Mouse (Mus musculus) brain, embryonic 18.5 days (tissue): Measurements from ENCODE around the gene Tmem216.
"Not testable (repeated sequence)": the region's sequence is repeated elsewhere in the genome, so short reads cannot be mapped to it uniquely, and the experiment has no call there.

Experiments used
- DNase-seq: peaks from one replicate; pipeline ENCODE4 v3.0.0-alpha.2; 2012; ENCODE audit warnings: low read depth, low spot score

The Tmem216 gene

GRCm38 (mm10) chr19:10565217-10565616 is 9.2 kb upstream of the Tmem216 start:
- DNase-seq, result no peak

DNA sequence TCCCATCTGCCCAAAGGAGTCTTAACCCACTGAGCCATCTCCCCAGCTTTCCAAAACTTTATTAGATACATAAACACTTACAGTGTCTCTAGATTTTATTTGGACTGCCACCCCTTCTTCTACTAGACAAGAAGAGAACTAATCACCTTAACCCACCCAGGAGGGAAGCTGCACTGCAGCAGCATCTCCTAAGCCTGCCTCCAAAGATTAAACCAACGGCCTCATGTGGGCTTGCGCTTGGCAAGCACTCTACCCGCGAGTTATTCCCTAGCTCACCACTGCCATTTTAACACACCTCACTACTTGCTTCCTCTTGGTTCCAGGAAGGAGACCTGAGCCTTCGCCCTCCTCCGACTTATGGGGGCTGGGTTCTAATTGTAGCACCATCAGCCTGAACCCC is 8.2 kb upstream of the Tmem216 start:
- no peak for DNase-seq

GRCm38 (mm10) chr19:10562351-10562750 is 6.3 kb upstream of the Tmem216 start:
- no peak for DNase-seq

GRCm38 (mm10) chr19:10561558-10562314 is 5.7 kb upstream of the Tmem216 start:
- DNase-seq, result no peak

- no peak for DNase-seq
Observed at GRCm38 (mm10) chr19:10560108-10560507, 4.1 kb upstream of the Tmem216 start.

DNA sequence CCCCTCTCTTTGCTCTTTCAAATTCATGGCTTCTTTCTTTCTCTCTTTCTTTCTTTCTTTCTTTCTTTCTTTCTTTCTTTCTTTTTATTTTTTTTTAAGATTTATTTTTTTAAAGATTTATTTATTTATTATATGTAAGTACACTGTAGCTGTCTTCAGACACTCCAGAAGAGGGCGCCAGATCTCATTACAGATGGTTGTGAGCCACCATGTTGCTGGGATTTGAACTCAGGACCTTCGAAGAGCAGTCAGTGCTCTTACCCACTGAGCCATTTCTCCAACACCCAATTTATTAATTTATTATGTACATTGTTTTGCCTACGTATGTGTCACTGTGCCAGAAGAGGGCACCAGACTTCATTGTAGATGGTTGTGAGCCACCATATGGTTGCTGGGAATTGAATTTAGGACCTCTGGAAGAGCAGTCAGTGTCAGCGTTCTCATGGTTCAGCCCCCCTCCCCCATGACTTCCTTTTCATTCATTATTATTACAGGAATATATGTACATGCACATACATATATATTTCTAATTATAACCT is 1.9 kb upstream of the Tmem216 start:
- not testable (repeated sequence) for DNase-seq

DNA sequence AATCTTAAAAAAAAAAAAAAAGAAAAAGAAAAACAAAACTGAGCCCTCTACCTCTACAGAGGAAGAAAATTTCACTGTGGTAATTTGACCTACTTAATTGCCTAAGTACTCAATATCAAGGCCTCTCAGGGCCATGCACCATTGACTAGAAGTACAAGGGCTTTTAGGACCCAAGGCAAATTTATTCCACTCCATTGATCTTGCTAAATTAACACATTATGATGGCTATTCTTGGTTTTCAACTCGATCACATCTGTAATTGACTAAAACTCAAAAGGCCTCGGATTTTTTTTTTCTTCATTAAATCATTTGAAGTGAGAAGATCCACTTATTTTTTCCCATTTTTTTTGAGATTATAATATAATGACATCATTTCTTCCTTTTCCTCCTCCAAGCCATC is 1.4 kb upstream of the Tmem216 start:
- no peak for DNase-seq

DNA sequence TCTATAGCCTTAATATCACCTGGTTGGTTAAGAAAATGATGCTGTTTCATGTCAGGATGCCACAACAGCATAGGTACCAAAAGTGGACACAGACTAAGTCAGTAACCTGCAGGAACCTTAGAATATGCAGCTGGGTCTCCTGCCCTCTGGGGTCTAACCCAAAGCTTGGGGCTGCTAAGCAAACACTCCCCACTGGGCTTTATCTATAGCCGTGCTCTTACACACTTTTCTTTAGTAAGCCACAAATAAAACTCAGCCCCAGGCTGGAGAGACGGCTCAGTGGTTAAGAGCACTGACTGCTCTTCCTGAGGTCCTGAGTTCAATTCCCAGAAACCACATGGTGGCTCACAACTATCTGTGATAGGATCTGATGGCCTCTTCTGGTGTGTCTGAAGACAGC is 963 bp upstream of the Tmem216 start:
- no peak for DNase-seq

GRCm38 (mm10) chr19:10539454-10539853 is 16.6 kb downstream of the Tmem216 start:
- DNase-seq, result no peak

GRCm38 (mm10) chr19:10530082-10530481 is 26.0 kb downstream of the Tmem216 start:
- DNase-seq, result no peak

DNA sequence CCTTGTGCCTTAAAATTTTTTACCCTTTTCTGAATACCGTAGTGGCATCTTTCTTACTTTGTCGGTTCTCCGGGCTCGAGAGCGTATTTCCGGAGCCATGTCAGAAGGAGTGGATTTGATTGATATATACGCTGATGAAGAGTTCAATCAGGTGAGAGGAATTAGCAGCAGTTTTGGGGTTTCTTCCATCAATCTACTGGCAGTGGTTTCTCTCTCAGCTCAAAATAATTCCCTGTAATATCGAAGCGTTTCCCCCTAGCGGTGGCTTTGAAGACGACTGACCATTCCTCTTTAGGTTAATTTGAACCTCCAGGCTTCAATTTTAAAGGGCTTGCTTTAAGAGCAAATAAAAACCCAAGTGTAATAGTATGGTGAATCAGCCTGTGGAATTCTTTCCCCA is 30.1 kb downstream of the Tmem216 start, which contains the start of gene Sdhaf2:
Sdhaf2 (minus strand) TSS at position 233 of the 400 bp plus-strand sequence.
- peak; percentile 32 for DNase-seq

GRCm38 (mm10) chr19:10525106-10525901 is 30.7 kb downstream of the Tmem216 start, which contains the start of gene Cpsf7:
TSS of gene Cpsf7 (plus strand) at chr19:10525266.
- peak; percentile 81 for DNase-seq

DNA sequence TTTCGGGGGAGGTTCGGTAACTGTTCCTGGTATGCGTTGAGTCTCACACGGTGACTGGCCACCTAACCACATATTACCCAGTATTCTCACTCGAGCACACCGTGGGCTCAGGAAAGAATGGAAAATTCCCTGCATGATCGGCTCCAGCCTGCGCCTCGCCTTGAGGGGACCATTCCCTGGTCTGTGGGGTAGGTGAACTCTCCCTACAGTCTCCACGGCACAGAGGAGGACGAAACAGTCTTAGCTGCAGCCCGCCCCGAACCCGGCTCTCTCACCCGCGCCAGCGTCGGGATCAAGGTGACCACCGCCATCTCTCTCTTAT is 31.3 kb downstream of the Tmem216 start:
- no peak for DNase-seq

DNA sequence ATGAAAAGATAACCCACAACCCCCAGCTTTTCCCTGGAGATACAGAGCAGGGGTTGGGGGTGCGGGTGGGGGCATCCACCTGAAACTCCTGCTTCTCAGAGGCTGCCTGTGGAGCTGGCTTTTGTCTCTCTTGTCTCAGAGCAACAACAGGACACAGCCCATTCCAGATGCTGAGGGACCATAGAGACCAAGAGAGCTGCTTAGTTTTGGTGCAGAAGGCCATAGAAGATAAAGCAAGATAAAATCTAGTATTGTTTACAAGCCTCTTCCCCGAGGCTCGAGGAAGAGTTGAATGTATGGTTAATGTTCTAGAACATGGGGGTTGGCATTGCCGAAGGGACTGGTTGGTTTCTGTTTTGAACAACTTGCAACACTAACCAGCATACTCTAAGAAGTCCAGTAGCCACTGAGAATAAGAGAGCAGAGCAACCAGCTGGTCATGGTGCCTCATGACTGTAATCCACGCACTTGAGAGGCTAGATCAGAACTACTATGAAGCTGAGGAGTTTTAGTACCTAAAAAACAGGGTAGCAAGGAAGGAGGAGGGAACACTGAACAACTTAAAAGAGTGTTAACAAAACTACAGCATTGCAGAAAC is 32.5 kb downstream of the Tmem216 start:
- DNase-seq, result no peak

- DNase-seq, result no peak
Observed at GRCm38 (mm10) chr19:10521926-10522325, 34.1 kb downstream of the Tmem216 start.

DNA sequence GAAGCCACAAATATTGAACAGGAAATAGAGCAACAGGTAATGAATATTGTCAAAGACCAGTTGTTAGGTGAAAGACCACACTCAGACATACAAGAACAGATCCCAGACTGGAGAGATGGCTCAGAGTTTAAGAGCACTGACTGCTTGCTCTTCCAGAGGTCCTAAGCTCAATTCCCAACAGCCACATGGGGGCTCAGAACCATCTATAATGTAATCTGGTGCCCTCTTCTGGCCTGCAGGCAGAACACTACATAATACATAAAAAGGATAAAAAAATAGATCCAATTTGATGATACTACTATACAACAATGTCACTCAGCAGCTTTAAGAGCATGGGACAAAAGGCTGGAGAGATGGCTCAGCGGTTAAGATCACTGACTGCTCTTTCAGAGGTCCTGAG is 35.7 kb downstream of the Tmem216 start:
- no peak for DNase-seq

GRCm38 (mm10) chr19:10510759-10511330 is 45.2 kb downstream of the Tmem216 start:
- no peak for DNase-seq

DNA sequence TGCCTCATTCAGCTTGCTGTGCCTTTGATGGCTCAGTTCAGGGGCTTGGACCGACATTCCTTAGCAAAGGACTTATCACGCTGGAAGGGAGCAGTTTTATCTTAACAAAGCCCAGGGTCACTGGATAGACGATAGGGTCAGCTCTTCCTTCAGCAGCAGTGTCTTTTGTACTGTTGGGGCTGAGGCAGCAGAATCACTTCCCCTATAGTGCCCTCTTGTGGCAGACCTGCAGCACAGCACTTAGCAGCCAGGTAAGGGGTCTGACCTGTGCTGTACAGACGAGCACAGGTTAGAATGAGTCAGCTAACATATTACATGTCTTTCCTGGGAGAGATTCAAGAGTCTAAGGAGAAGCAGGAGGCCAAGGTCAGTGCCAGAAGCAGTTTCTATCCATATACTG is 53.5 kb downstream of the Tmem216 start:
- no peak for DNase-seq

- no peak for DNase-seq
Observed at GRCm38 (mm10) chr19:10500581-10500980, 55.5 kb downstream of the Tmem216 start.

DNA sequence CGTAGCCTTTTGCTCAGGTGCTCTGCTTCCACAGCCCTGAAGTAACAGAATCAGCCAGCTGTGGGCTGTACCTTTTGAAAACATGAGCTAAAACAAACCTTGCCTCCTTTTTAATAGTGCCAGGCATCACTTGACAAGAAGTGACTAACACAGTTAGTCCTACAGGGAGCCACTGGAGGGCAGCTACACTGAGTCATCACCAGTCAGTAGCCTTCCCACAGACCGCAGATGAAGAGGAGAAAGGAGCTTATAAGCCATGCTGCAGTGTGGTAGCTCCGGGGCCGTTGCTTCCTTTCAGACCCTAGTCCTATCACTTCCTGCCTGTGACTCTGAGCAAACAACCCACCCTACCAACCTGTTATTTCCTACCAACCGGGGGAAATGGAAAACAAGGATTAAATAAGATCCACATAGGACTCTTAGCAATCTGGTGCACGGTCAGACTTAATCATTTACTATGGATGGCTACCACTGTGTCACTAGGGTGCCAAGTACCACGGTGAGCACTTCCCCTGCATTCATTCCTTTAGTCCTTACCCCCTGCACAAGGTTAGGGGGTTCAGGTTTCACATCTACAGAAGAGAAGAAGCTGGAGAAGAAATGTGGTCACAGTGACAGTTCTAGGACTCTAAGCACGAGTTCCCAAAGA is 58.4 kb downstream of the Tmem216 start:
- no peak for DNase-seq

DNA sequence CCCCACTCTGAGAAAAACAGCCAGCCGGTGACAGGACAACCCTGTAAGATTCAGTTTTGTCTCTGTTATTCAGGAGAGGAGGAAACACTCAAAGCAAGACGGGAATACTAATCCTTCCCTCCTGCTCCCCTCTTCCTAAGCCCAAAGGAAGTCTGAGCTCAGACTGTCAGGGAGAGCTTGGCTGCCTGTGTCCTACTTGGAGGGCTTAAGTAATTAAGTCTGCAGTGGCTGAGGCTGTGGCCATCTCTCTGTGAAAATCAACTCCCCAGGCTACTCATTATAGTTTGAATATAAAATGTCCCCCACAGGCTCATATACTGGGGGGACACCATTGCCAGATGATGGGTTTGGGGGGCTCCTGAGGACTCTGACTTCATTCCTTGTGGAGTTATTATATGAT is 59.1 kb downstream of the Tmem216 start:
- no peak for DNase-seq
